Mouse (Mus musculus): ENCODE results near the gene BC037034. TPM values are rescaled to one million over a fixed set of nuclear protein-coding genes. Genes with fewer than 3 reads are reported as not detected.

Gene BC037034
- total RNA-seq (2023) = 100 to 1,000 TPM; 118 to 120 TPM

DNA sequence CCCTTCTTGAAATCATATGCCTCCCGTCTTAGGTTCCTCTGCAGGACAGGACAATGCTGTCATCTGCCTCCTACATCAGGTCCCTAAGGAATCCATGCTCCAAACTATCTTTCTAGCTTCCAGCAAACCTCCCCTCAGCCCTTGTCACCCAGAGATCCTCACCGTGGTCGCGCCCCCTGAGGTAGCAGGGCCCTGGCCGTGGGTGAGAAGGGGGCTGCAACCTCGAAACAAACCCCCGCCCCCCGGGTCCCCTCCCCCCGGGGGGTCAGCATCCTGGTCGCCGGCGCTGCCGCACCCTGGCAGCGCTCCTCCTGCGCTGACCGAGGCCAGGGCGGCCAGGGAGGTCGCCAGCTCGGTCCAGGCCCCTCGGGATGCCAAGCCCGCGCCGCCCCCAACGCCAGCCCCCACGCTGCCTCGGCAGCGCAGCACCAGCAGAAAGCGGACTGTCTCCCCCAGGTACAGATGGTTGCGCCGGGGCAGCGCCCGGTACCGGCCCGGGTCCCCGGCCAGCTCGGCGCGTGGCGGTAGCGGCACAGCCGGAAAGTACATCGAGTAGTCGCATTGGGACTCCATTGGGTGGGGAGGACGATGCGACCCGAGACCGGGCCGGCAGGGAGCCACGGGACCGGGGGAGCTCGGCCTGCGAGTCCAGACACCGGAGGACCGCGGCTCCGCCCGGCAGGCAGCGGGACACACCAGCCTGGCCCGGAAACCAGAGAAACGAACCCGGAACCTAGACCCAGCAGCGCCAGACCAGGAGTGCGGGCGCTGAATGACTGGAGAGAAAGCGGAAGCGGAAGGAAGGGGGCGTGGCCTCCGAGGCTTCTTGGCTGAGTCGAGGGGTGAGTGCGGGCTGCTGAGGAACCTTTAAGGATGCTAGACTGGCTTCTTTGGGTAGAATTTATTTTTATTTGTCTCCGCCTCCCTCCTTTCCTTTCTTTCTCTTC is at the start of gene BC037034:
Gene BC037034, minus strand, starts transcription at position 774 of the 947 bp plus-strand sequence.

DNA sequence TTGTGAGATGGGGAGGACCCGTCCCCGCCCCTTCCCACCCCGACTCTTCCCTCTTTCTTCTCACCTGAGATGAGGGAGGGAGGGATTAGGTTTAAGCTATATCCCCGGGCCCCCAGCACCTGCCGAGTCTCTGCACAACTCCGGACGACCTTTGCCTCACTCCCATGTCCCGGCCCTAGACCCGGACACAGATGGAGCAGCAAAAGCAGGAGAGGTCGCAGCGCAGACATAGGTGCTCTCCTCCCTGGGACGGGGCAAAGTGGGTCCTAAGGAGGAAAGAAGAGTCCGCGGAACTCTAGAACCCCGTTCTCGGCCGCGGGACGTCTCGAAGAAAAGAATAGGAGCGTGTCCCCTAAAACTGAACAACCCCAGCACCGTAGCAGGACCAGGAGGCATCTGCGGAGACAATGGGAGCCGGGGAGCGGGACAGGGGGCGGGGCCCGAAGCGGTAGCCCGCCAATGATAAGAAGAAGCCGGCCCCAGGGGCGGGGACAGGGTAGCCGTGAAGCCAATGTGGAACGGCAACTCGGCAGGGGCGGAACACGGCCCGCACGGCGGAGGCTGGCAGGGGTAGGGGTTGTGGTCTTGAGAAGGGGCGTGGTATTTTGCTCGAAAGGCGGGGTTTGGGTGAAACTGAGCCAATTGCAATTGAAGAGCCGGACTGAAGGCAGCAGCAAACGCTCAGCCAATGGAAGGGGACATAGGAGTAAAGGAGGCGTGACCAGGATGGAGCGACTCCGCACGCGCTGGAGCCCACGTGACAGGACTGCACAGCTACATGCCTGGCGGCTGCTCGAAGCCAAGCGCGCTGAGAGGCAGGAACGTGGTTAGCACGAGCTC is 16.0 kb upstream of the BC037034 start, which contains the start of the genes Gm43720, Gpc2 and Stag3:
Gene Gm43720, minus strand, starts transcription at position 374 of the 840 bp plus-strand sequence.
Gene Gpc2, minus strand, starts transcription at position 421 of the 840 bp plus-strand sequence.
Gene Stag3, plus strand, starts transcription at position 656 of the 840 bp plus-strand sequence.

DNA sequence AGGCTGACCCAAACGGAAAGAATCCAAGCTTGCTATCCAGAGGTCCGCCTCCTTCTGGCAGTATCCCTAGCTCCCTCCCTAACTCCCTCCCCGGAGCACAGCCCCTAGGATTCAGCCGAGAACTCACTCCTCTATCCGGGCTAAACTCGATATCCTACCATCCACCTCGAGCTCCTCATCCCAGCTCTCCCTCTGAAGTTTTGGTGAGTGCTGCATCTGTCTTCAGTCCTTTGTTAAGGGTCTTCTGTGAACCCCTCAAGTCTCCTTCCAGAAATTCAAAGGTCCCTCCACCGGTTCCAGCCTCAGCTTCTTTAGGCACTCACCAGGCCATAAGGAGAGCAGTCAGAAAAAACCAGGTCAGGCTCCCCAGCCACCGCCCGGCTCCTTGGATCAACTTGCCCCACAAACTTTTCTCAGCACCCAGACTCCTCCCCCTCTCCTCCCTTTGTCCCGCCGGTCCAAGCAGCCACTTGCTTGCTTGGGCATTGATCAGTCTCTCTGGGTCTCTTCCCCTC is 8.6 kb upstream of the BC037034 start, which contains the start of gene Gal3st4:
Gene Gal3st4, minus strand, starts transcription at position 432 of the 515 bp plus-strand sequence.

DNA sequence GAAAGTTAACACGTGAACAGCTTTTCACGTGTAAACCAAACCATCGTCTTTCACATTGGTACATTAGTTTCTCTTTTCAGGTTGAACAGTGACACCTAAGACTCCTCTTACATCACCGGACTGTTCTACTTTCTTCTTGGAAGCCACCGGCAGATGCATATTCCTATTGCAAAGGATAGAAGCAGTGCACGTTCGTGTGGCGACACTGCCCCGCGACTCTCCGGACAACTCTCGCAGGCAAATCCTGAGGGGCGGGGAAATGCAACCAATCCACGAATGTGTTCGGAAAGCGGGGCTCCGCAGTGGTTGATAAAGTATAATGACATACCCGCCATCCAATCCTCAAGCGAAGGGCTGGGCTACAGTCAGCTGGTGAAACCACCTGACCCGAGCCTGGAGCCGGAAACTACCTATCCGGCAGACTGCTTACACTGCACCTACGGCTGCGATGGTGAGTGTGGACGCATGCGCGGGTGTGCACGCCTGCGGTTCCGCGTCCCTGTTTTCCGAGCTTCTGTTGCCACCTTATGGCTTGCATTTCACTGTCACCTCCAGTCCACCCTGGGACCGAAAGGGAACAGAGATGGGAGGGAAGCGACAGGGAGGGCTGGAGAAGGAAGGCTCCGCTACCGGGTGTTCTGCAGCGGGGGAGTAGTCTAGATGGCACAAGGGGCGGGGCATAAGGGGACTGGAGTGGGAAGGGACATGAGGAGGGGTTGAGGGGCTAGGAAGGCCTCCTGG is 8.3 kb downstream of the BC037034 start, which contains the start of gene Lamtor4:
Gene Lamtor4, plus strand, starts transcription at position 130 of the 741 bp plus-strand sequence.

DNA sequence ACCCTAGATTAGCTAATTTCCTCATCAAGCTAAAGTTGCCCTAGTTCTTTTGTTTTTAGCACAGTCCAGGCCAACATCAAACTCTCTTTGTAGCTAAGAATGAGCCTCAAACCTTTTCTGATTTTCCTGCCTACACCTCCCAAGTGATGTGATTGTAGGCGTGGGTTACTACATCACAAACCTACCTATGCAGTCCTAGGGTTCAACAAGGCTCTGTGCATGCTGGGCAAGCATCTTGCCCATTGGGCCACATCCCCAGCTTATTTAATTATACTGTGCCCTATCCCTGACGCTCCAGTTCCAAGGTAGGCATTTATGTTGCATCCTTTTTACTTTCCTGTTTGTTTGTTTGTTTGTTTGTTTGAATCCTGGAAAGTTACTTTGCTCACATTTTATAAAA is 38.1 kb downstream of the BC037034 start, which contains the start of gene Nxpe5:
Gene Nxpe5, plus strand, starts transcription at position 199 of the 400 bp plus-strand sequence.

Other genes starting within 250 kb of the BC037034 start
- gene Smok3a, start 242.8 kb downstream of the BC037034 start, total RNA-seq (2023) = not detected
- gene Smok3b, start 242.6 kb downstream of the BC037034 start, total RNA-seq (2023) = not detected
- not detected for gene Smok3c, start 210.8 kb downstream of the BC037034 start, total RNA-seq (2023)
- 1 to 10 TPM; 6.8 to 8.4 TPM for gene Zkscan1, start 178.9 kb downstream of the BC037034 start, total RNA-seq (2023)
- gene Zscan21, start 147.1 kb downstream of the BC037034 start, total RNA-seq (2023) = 1 to 10 TPM; 5.3 to 6.4 TPM
- gene Zfp113, start 108.3 kb downstream of the BC037034 start, total RNA-seq (2023) = 1 to 10 TPM; 4.4 to 4.8 TPM
- gene Cops6, start 103.0 kb downstream of the BC037034 start, total RNA-seq (2023) = 10 to 100 TPM; 40.2 to 44.5 TPM
- 10 to 100 TPM; 24.8 to 30.5 TPM for gene Ap4m1, start 92.0 kb downstream of the BC037034 start, total RNA-seq (2023)
- 100 to 1,000 TPM; 136 to 138 TPM for gene Mcm7, start 91.6 kb downstream of the BC037034 start, total RNA-seq (2023)
- gene Taf6, start 76.6 kb downstream of the BC037034 start, total RNA-seq (2023) = 10 to 100 TPM; 23.3 to 24.1 TPM
- gene Cnpy4, start 76.5 kb downstream of the BC037034 start, total RNA-seq (2023) = 10 to 100 TPM in 1 of 2 experiments, 1 to 10 TPM in 1; 9.4 to 14.5 TPM
- 1 to 10 TPM; 4.1 to 4.8 TPM for gene Mblac1, start 69.7 kb downstream of the BC037034 start, total RNA-seq (2023)
- under 1 TPM; 0.64 to 0.75 TPM for gene Nxpe5, start 38.1 kb downstream of the BC037034 start, total RNA-seq (2023)
- gene Lamtor4, start 8.6 kb downstream of the BC037034 start, total RNA-seq (2023) = 100 to 1,000 TPM; 171 to 172 TPM
- not detected for gene Gal3st4, start 8.8 kb upstream of the BC037034 start, total RNA-seq (2023)
- gene Gm43720, start 15.9 kb upstream of the BC037034 start, total RNA-seq (2023) = not detected
- 1 to 10 TPM; 2.7 to 3.6 TPM for gene Gpc2, start 16.0 kb upstream of the BC037034 start, total RNA-seq (2023)
- 1 to 10 TPM; 1.4 to 2.7 TPM for gene Stag3, start 16.2 kb upstream of the BC037034 start, total RNA-seq (2023)
- gene Pvrig, start 77.9 kb upstream of the BC037034 start, total RNA-seq (2023) = 1 to 10 TPM; 1.3 to 1.7 TPM
- 1 to 10 TPM; 8.2 to 9.5 TPM for gene Zfp157, start 177.4 kb upstream of the BC037034 start, total RNA-seq (2023)